Mouse (Mus musculus) hindbrain, embryonic 11.5 days (tissue): ENCODE results near the gene Cfc1. TPM values are rescaled to one million over a fixed set of nuclear protein-coding genes. Genes with fewer than 3 reads are reported as not detected.

Experiments used
- ATAC-seq: fragments of 200-750 bp; cut with Nextera tagmentation; 2 replicates; pipeline ENCODE4 v1.8.0; 2017; ENCODE audit warnings: mild to moderate bottlenecking, moderate TSS enrichment, moderate library complexity; ENCODE audit not compliant: low FRiP score
- DNase-seq: peaks from one replicate; pipeline ENCODE4 v3.0.0-alpha.2; 2015; ENCODE audit warnings: low spot score
- H3K27ac ChIP-seq: fragments of 300-500 bp; sonication (generic); 2 replicates; pipeline ENCODE4 v1.5.1; 2014; ENCODE audit warnings: mild to moderate bottlenecking, low read depth, low read length
- H3K27me3 ChIP-seq: fragments of 300-500 bp; sonication (generic); 2 replicates; pipeline ENCODE4 v1.6.1; 2014; ENCODE audit warnings: mild to moderate bottlenecking, low read length, moderate library complexity, mixed read lengths; ENCODE audit not compliant: control insufficient read depth, insufficient read depth
- H3K36me3 ChIP-seq: fragments of 300-500 bp; sonication (generic); 2 replicates; pipeline ENCODE4 v1.6.1; 2014; ENCODE audit warnings: mild to moderate bottlenecking, low read length, moderate library complexity, mixed read lengths; ENCODE audit not compliant: control insufficient read depth, insufficient read depth
- H3K4me1 ChIP-seq: fragments of 300-500 bp; sonication (generic); replicated peaks from 2 replicates; pipeline ENCODE4 v1.6.1; 2014; ENCODE audit warnings: low read length, mixed read lengths; ENCODE audit not compliant: control insufficient read depth, insufficient read depth
- H3K4me2 ChIP-seq: fragments of 300-500 bp; sonication (generic); replicated peaks from 2 replicates; pipeline ENCODE4 v1.6.1; 2014; ENCODE audit warnings: mild to moderate bottlenecking, low read depth, low read length
- H3K4me3 ChIP-seq: fragments of 300-500 bp; sonication (generic); 2 replicates; pipeline ENCODE4 v1.5.1; 2014; ENCODE audit warnings: low read depth, low read length
- H3K9ac ChIP-seq: fragments of 300-500 bp; sonication (generic); 2 replicates; pipeline ENCODE4 v1.6.1; 2014; ENCODE audit warnings: low read depth, low read length
- H3K9me3 ChIP-seq: fragments of 300-500 bp; sonication (generic); 2 replicates; pipeline ENCODE4 v1.6.1; 2016; ENCODE audit warnings: low read length; ENCODE audit not compliant: control insufficient read depth
- WGBS: fragments of 180-500 bp; shearing (Covaris S2); extraction: QIAGEN DNeasy Blood & Tissue Kit; methylation state at CpG from one replicate; pipeline ENCODE4 v1.1.7; 2014; 5-methylcytosine and 5-hydroxymethylcytosine counted together
- polyA plus RNA-seq: library from polyadenylated mRNA; unstranded; fragments of >200 nt; fragmentation: Nextera tagmentation; extraction: Ambion mirVana; gene quantifications from 2 replicates; pipeline ENCODE4 v1.2.1, GENCODE M21; 2014

The Cfc1 gene
- polyA plus RNA-seq, 1 experiment from 2014 or later = not detected

- DNase-seq (no peak), ATAC-seq (no peak)
- Histone ChIP-seq H3K4me1 (no peaks in the 10 kb centered on the region), H3K4me3 (no peak overlapping the region), H3K27me3 (no peaks in the 10 kb centered on the region), H3K9me3 (no peaks in the 10 kb centered on the region), H3K27ac (no peak overlapping the region), H3K4me2 (no peak overlapping the region), H3K9ac (no peak overlapping the region), H3K36me3 (no peaks in the 10 kb centered on the region)
- 82% methylated on average over 8 of the region's 8 CpGs for WGBS
These were observed 29.1 kb downstream of the Cfc1 start for GRCm38 (mm10) chr1:34564383-34565045.

GRCm38 (mm10) chr1:34568120-34568519 lies 32.7 kb downstream of the Cfc1 start:
- no peak overlapping the region for H3K4me2 ChIP-seq
- DNase-seq (no peak), ATAC-seq (no peak)

GRCm38 (mm10) chr1:34569876-34570275 lies 34.4 kb downstream of the Cfc1 start:
- H3K4me1 ChIP-seq = no peaks in the 10 kb centered on the region
- H3K27ac ChIP-seq = no peak overlapping the region
- no peak overlapping the region for H3K4me3 ChIP-seq
- no peak overlapping the region for H3K9ac ChIP-seq
- no peak overlapping the region for H3K4me2 ChIP-seq
- H3K36me3 ChIP-seq = no peaks in the 10 kb centered on the region
- H3K27me3 ChIP-seq = no peaks in the 10 kb centered on the region
- no peak for DNase-seq
- no peaks in the 10 kb centered on the region for H3K9me3 ChIP-seq
- ATAC-seq = no peak
- 82% methylated on average over 2 of the region's 2 CpGs for WGBS

More at GRCm38 (mm10) chr1:34568120-34568519, 32.7 kb downstream of the Cfc1 start:
- no peaks in the 10 kb centered on the region for H3K27me3 ChIP-seq
- no peak overlapping the region for H3K4me3 ChIP-seq
- no peaks in the 10 kb centered on the region for H3K4me1 ChIP-seq
- H3K27ac ChIP-seq = no peak overlapping the region
- no peaks in the 10 kb centered on the region for H3K36me3 ChIP-seq
- WGBS = 98% methylated on average over 2 of the region's 2 CpGs
- H3K9me3 ChIP-seq = no peaks in the 10 kb centered on the region
- H3K9ac ChIP-seq = no peak overlapping the region

- H3K9me3 ChIP-seq = no peaks in the 10 kb centered on the region
- H3K4me2 ChIP-seq = no peak overlapping the region
- WGBS = 79% methylated on average over 6 of the region's 6 CpGs
- no peak for ATAC-seq
- no peaks in the 10 kb centered on the region for H3K4me1 ChIP-seq
- no peaks in the 10 kb centered on the region for H3K27me3 ChIP-seq
- no peak overlapping the region for H3K9ac ChIP-seq
- no peak for DNase-seq
- no peak overlapping the region for H3K27ac ChIP-seq
- H3K4me3 ChIP-seq = no peak overlapping the region
- H3K36me3 ChIP-seq = no peaks in the 10 kb centered on the region
These were observed 36.0 kb downstream of the Cfc1 start for GRCm38 (mm10) chr1:34571431-34571830.

GRCm38 (mm10) chr1:34573221-34573620 lies 37.8 kb downstream of the Cfc1 start:
- Histone ChIP-seq H3K9me3 (no peaks in the 10 kb centered on the region), H3K27me3 (no peaks in the 10 kb centered on the region), H3K4me2 (no peak overlapping the region), H3K36me3 (no peaks in the 10 kb centered on the region), H3K9ac (no peak overlapping the region), H3K27ac (no peak overlapping the region), H3K4me1 (no peaks in the 10 kb centered on the region), H3K4me3 (no peak overlapping the region)
- WGBS = 82% methylated on average over 6 of the region's 6 CpGs
- no peak for DNase-seq
- ATAC-seq = no peak

GRCm38 (mm10) chr1:34578851-34579781 lies 43.7 kb downstream of the Cfc1 start, which contains the start of gene Amer3:
Gene Amer3, plus strand, starts transcription at chr1:34579657.
- peak within 1 kb of the TSS; percentile 28 for H3K9ac ChIP-seq
- H3K27me3 ChIP-seq = peaks cover 6% of the 10 kb centered on the region
- DNase-seq (peak; percentile 90), ATAC-seq (peak; percentile 92)
- WGBS = under 1% methylated on average over 51 of the region's 53 CpGs
- H3K27ac ChIP-seq = peak within 1 kb of the TSS; percentile 45; the same call in 1 of the 2 replicates
- no peaks in the 10 kb centered on the region for H3K9me3 ChIP-seq
- H3K4me2 ChIP-seq = peak within 1 kb of the TSS; percentile 48
- H3K4me1 ChIP-seq = no peaks in the 10 kb centered on the region
- no peaks in the 10 kb centered on the region for H3K36me3 ChIP-seq
- H3K4me3 ChIP-seq = peak within 1 kb of the TSS; percentile 44

- WGBS = under 1% methylated on average over 18 of the region's 18 CpGs
- Histone ChIP-seq H3K4me2 (peak overlapping the region; percentile 48), H3K27me3 (peaks cover 6% of the 10 kb centered on the region), H3K4me1 (no peaks in the 10 kb centered on the region), H3K9ac (peak overlapping the region; percentile 28), H3K9me3 (no peaks in the 10 kb centered on the region), H3K27ac (peak overlapping the region; percentile 45; the same call in 1 of the 2 replicates), H3K4me3 (peak overlapping the region; percentile 44), H3K36me3 (no peaks in the 10 kb centered on the region)
- ATAC-seq (peak; percentile 67), DNase-seq (no peak)
These were observed 44.4 kb downstream of the Cfc1 start for GRCm38 (mm10) chr1:34579782-34580356.

GRCm38 (mm10) chr1:34582218-34582617 lies 46.8 kb downstream of the Cfc1 start:
- Histone ChIP-seq H3K4me3 (no peak overlapping the region), H3K9me3 (no peaks in the 10 kb centered on the region), H3K27ac (no peak overlapping the region), H3K9ac (no peak overlapping the region), H3K4me1 (no peaks in the 10 kb centered on the region), H3K4me2 (no peak overlapping the region), H3K27me3 (peaks cover 6% of the 10 kb centered on the region), H3K36me3 (no peaks in the 10 kb centered on the region)
- ATAC-seq (no peak), DNase-seq (no peak)
- 83% methylated on average over 6 of the region's 6 CpGs for WGBS
